Mouse (Mus musculus) stomach, postnatal 0 days (tissue): ENCODE results near the gene Serinc5.

Source experiments
- CTCF ChIP-seq: IDR thresholded peaks from 2 replicates; pipeline ENCODE4 v1.5.1; 2016; ENCODE audit warnings: antibody characterized with exemption, low read depth, mild to moderate bottlenecking, moderate library complexity
- EP300 ChIP-seq: optimal IDR thresholded peaks from 2 replicates; pipeline ENCODE3; 2016; ENCODE audit warnings: antibody characterized with exemption

DNA sequence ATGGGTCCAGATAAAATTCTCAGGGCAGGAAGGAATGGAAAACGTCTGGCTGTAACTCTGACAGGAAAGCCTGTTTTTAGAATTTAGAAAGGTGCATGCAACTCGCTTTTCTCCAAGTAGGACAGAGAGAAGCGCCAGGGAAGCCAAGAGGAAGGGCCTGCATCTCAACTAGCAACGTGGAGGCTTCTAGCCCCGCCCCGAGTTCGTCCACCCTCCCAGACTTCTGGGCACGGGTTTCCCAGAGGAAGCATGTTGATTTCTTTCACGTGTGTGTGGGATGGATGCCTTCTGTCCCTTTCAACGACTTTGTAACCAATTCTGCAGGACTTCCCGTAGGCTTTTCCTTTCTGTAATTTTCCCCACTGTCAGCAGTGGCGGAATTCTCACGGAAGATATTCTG, 118.9 kb downstream of the Serinc5 start:
- TF ChIP-seq CTCF: no peak
- TF ChIP-seq EP300: no peak
